Mouse (Mus musculus): ENCODE measurements around the gene Cmbl. TPM values are rescaled to one million over a fixed set of nuclear protein-coding genes. Genes with fewer than 3 reads are reported as not detected.
A peak's percentile ranks its signal among the peaks of the same experiment; 100 is the strongest.

Cmbl gene
- polyA plus RNA-seq, 1 experiment from 2014 or later = 2.4 TPM

DNA sequence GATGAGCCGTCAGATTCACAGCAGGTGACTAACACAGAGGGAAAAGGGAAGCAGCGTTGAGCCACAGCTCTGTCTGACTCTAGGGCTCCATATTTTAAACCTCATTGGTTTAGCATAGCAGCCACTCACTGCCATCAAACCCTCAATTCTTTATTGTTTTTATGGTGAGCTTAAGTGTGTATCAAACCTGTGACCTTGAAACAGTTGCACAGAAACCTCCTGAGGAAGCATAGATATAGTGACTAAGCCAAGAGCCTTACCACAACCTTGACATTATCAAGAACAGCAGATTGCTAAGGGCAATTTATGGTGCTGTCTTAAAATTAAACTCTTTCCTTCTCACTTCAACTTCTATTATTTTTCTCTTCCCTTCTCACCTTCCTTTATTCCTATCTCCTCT is 31.7 kb upstream of the Cmbl start:
- no peaks in the 10 kb centered on the region for H3K9me3 ChIP-seq
- ATAC-seq (ENCODE audit: low FRiP score, low read depth) = no peak
- H3K27me3 ChIP-seq = no peaks in the 10 kb centered on the region
- no peak overlapping the region for H3K4me2 ChIP-seq (replicated peaks)
- no peaks in the 10 kb centered on the region for H3K36me3 ChIP-seq
- no peak overlapping the region for H3K9ac ChIP-seq (replicated peaks)
- H3K4me3 ChIP-seq = no peak overlapping the region
- H3K27ac ChIP-seq (replicated peaks) = no peak overlapping the region
- WGBS = 85% methylated on average over 2 of the region's 2 CpGs
- peaks cover 37% of the 10 kb centered on the region for H3K4me1 ChIP-seq

DNA sequence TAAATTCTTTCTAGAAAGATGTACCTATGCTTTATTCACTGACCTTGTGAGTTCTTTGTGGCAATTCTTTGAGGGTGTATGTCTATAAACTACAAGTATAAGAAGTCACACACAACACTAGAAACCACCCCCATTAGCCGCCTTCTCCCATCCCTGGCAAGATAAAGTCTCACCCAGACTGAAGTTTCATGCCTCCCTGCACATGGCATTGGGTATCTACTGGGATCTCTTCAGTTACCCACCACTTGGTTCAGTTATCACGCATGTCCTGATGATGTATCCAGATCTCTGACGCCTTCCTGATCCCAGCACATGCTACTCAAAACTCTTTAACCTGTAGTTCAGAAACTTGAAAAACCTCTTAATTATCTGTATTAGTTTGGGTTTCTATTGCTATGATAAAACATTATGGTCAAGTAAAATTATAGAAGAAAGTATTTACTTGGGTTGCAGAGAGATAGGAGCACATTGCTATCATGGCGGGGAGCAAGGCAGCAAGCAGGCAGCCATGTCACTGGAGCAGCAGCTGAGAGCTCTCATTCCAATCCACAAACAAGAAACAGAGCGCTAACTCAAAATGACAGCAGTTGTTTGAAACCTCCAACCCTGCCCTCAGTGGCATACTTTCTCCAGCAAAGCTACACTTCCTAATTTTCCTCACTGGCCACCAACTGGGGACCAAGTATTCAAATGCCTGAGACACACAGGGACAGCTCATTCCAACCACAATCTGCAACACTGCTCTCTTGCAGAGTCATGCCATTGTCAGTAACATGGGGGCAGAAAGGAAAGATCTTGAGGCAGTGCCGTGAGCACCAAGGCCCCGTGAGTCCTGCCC is 30.5 kb upstream of the Cmbl start:
- Histone ChIP-seq H3K9ac (replicated peaks) (no peak overlapping the region), H3K9me3 (no peaks in the 10 kb centered on the region), H3K4me3 (no peak overlapping the region), H3K27me3 (no peaks in the 10 kb centered on the region), H3K27ac (replicated peaks) (peak overlapping the region; percentile 57; the same call in 1 of the 2 replicates), H3K36me3 (no peaks in the 10 kb centered on the region), H3K4me1 (peaks cover 28% of the 10 kb centered on the region), H3K4me2 (replicated peaks) (no peak overlapping the region)
- WGBS = 86% methylated on average over 7 of the region's 7 CpGs
- no peak for ATAC-seq (ENCODE audit: low FRiP score, low read depth)

DNA sequence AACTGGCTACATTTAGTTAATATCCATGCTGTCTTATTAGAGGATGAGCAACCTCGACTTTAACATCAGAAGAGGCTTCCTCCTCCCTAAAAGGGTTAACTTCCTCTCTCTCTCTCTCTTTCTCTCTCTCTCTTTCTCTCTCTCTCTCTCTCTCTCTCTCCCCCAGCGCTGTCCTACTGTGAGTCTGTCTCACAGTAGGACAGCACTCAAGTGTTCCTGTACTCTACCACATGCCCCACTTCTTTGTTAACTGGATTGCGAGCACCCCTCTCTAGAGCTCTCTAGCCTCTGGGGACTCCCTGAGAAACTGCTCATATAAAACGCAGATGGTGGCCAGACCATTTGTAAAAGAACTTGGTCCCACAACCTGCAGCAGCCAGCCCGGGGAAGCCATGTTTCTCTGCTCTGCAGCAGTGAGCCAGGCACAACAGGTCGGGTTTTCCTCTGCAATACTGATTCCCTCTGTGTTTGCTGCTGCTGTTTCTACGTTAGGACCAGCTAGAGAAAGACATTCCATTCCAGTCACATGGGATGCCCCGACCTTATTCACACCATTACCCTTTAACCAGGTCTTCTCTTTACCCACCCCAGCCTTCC is 29.8 kb upstream of the Cmbl start:
- Histone ChIP-seq H3K27me3 (no peaks in the 10 kb centered on the region), H3K27ac (replicated peaks) (peak overlapping the region; percentile 57), H3K4me3 (no peak overlapping the region), H3K4me2 (replicated peaks) (peak overlapping the region; percentile 19), H3K9me3 (no peaks in the 10 kb centered on the region), H3K9ac (replicated peaks) (no peak overlapping the region), H3K4me1 (peaks cover 27% of the 10 kb centered on the region), H3K36me3 (no peaks in the 10 kb centered on the region)
- WGBS = 26% methylated on average over 8 of the region's 8 CpGs
- ATAC-seq (ENCODE audit: low FRiP score, low read depth) = no peak

DNA sequence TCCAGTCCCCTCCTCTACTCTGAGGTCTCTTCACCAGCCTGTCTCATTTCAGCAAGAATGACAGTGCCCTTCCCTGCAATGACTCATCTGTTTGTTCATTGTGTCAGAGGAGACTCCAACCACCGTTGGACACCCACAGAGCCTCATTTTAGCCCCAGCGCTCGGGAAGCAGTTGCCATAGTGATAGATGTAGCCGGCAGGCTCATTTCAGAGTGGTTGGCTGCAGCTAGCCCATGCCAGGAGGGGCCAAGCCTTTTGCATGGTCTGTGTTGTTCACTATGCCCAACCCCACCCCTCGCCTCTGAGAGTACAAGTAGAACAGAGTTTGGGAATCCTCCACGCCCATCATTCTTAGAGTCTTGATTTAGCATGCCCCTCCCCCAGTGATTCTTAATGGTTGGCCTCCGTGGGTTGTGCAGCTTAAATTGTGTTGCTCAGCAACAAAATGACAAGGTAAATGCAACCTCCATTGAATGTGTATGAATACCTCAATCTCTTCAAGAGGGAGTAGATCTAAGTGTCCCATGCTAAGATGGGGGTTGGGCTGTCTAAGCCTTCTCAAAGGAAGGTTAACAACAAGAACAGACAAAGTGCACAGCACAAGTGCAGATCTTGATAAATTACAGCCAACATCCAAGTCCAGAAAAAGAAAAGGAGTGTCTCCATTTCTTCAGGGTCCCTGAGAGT is 29.0 kb upstream of the Cmbl start:
- 2% methylated on average over 7 of the region's 7 CpGs for WGBS
- H3K4me3 ChIP-seq = no peak overlapping the region
- H3K4me2 ChIP-seq (replicated peaks) = peak overlapping the region; percentile 19
- H3K4me1 ChIP-seq = peaks cover 27% of the 10 kb centered on the region
- H3K27me3 ChIP-seq = no peaks in the 10 kb centered on the region
- H3K9ac ChIP-seq (replicated peaks) = no peak overlapping the region
- H3K27ac ChIP-seq (replicated peaks) = peak overlapping the region; percentile 57
- no peaks in the 10 kb centered on the region for H3K36me3 ChIP-seq
- no peaks in the 10 kb centered on the region for H3K9me3 ChIP-seq
- ATAC-seq (ENCODE audit: low FRiP score, low read depth) = peak; percentile 91

DNA sequence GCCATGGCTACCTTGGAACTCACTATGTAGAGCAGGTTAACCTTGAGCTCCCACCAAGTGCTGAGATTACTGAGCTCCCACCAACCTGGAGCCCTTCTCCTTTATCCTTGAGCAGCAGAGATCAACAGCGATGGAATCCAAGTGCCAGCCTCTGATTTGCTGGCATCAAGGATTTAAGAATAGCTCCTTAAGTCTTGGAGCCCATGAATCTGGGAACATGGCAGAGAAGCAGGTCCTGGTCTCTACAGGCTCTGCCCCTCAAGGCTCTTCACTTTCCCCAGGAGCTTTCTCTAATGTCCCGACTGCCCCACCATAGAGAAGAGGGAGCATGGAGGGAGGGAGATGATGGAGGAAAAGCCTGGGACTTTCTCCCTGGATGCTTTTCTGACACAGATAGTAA is 27.5 kb upstream of the Cmbl start:
- Histone ChIP-seq H3K9ac (replicated peaks) (no peak overlapping the region), H3K4me1 (peaks cover 33% of the 10 kb centered on the region), H3K9me3 (no peaks in the 10 kb centered on the region), H3K36me3 (no peaks in the 10 kb centered on the region), H3K27me3 (no peaks in the 10 kb centered on the region), H3K4me3 (no peak overlapping the region), H3K27ac (replicated peaks) (no peak overlapping the region), H3K4me2 (replicated peaks) (no peak overlapping the region)
- ATAC-seq (ENCODE audit: low FRiP score, low read depth) = no peak
- 90% methylated on average over 2 of the region's 2 CpGs for WGBS

DNA sequence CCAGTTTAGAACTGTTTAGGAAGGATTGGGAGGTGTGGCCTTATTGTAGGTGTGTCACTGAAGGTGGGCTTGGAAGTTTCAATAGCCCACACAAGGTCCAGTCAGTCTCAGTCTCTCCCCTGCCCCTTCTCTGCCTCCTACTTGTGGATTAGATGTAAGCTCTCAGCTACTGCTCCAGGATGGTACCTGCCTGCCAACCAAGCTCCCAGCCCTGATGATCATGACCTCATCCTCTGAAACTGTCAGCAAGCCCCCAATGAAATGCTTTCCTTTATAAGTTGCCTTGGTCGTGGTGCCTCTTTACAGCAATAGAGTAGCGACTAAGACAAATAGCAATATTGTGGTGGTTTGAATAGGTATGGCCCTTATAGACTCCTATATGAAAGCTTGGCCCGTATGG is 26.8 kb upstream of the Cmbl start:
- peaks cover 36% of the 10 kb centered on the region for H3K4me1 ChIP-seq
- WGBS = 96% methylated on average over 3 of the region's 3 CpGs
- no peak overlapping the region for H3K27ac ChIP-seq (replicated peaks)
- H3K4me3 ChIP-seq = no peak overlapping the region
- H3K9me3 ChIP-seq = no peaks in the 10 kb centered on the region
- no peak overlapping the region for H3K4me2 ChIP-seq (replicated peaks)
- no peak for ATAC-seq (ENCODE audit: low FRiP score, low read depth)
- H3K27me3 ChIP-seq = no peaks in the 10 kb centered on the region
- no peak overlapping the region for H3K9ac ChIP-seq (replicated peaks)
- H3K36me3 ChIP-seq = no peaks in the 10 kb centered on the region

DNA sequence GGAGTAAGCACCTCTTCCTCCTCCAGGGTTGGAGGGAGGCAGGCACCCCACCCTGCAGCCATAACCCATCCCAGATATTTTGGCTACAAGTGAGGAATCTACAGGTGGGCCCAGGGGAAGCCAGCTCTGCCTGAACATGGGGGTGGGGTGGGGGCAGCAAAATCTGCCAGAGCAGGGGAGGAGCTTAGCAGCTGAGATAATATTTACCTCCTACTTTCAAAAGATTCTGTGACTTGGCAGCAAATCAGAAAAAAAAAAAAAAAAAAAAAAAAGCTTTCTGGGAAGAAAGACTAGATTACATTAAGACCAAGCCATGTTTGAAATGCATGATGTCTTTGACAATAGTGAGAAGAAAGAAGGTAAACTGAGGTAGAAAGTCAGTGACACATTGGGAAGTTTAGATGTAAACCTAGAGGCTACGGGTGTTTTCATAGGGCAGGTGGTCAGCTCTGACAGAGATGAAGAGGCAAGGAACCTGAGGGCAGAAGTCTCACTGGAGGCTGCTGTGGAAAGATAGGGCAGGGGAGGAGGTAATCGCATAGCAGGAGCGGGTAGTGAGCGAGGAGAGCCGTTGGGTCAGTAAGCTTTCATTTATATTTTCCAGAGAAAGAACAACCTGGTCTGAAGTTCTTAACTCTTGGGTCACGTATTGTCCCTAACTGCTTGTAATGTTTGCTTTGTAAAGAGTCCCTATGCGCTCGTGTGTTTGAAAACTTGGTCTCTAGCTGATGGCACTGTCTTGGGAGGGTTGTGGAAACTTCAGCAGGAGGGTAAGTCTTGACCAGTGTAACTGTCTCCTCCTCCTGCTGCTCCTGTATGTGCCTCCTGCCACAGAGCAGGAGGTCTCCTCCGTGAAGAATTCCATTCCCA is 25.3 kb upstream of the Cmbl start:
- Histone ChIP-seq H3K27ac (replicated peaks) (no peak overlapping the region), H3K9me3 (no peaks in the 10 kb centered on the region), H3K27me3 (no peaks in the 10 kb centered on the region), H3K4me1 (peaks cover 36% of the 10 kb centered on the region), H3K9ac (replicated peaks) (no peak overlapping the region), H3K36me3 (no peaks in the 10 kb centered on the region), H3K4me2 (replicated peaks) (no peak overlapping the region), H3K4me3 (no peak overlapping the region)
- 79% methylated on average over 9 of the region's 9 CpGs for WGBS
- no peak for ATAC-seq (ENCODE audit: low FRiP score, low read depth)

DNA sequence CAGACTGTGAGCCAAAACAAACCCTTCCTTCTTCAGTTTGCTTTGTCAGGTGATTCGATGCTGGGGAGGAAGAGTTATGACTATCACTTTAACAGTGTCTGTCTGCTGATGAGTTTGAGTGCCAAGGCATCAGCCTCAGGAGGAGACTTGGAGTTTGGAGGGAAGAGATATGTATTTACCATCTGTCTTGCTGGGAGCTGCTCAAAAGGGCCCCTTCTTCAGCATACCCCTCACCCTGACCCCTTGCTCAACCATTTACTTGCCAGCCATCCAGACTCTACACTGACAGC is 24.7 kb upstream of the Cmbl start:
- WGBS = 70% methylated on average over 1 of the region's 1 CpGs

DNA sequence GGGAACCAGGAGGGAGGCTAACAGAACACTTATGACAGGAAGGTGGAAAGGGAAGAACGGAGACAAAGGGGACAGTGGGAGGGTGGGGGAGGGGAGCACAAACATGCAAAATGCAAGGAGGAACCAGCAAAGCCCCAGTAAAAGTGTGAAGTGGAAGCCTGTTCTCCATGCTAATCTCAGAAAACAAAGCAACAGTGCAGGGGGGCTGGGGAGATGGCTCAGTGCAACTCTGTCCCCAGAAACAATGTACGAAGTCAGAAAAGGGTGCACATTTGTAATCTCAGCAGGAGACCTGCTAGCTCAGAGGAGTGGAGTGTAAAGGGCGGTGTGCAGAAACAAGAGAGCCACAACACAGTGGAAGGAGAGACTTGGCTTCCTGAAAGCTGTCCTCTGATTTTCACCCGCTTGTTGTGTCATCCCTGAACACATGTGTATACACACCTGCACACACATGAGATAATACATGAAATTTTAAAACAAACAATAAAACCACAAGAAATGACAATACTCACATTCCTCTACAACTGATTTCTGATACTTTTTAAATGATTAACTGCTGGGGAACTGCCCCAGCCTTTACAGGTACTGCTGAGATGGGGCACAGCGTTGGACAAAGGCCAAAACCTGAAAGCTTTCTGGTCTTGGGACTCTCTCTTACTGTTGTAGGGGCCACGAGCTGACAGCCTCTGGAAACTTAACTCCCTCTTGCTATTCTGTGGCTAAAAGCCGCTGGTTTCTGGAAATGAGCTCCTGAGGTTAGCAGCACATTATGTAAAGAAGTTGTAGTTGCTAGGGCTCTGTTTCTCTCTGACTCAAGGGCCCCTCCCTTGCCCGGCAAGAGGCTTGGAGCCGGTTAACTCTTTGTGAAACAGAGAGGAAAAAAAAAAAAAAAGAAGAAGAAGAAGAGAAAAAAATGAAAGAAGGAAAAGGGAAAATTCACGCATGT is 22.9 kb upstream of the Cmbl start:
- ATAC-seq (ENCODE audit: low FRiP score, low read depth) = peak; percentile 52
- WGBS = 4% methylated on average over 10 of the region's 10 CpGs
- H3K4me3 ChIP-seq = no peak overlapping the region

More for the DNA sequence above, 24.7 kb upstream of the Cmbl start:
- no peak overlapping the region for H3K4me3 ChIP-seq
- peaks cover 30% of the 10 kb centered on the region for H3K4me1 ChIP-seq
- no peaks in the 10 kb centered on the region for H3K36me3 ChIP-seq
- no peak overlapping the region for H3K9ac ChIP-seq (replicated peaks)
- no peaks in the 10 kb centered on the region for H3K9me3 ChIP-seq
- no peaks in the 10 kb centered on the region for H3K27me3 ChIP-seq
- no peak for ATAC-seq (ENCODE audit: low FRiP score, low read depth)
- no peak overlapping the region for H3K27ac ChIP-seq (replicated peaks)
- H3K4me2 ChIP-seq (replicated peaks) = no peak overlapping the region

DNA sequence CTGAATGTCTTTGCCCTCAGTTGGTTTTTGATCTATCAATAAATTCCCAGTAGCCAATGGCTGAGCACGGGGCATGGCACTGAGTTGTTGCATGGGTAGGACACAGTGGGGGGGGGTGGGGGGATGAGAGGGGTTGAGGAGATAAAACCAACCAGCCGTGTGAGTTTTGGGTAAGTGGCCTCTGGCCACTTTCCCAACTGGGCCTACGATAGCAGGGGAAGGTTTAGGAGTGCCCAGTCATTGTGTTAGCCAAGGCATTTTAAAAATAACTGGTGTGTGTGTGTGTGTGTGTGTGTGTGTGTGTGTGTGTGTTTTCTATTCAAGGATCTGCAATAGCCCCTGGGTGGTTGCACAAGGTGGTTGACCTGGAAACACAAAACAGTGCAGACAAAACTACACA is 21.9 kb upstream of the Cmbl start:
- H3K4me1 ChIP-seq = peaks cover 16% of the 10 kb centered on the region
- no peak for ATAC-seq (ENCODE audit: low FRiP score, low read depth)
- no peak overlapping the region for H3K4me2 ChIP-seq (replicated peaks)
- no peak overlapping the region for H3K4me3 ChIP-seq
- H3K27ac ChIP-seq (replicated peaks) = no peak overlapping the region
- H3K27me3 ChIP-seq = no peaks in the 10 kb centered on the region
- H3K9me3 ChIP-seq = no peaks in the 10 kb centered on the region
- H3K9ac ChIP-seq (replicated peaks) = no peak overlapping the region
- 3% methylated on average over 3 of the region's 3 CpGs for WGBS
- H3K36me3 ChIP-seq = no peaks in the 10 kb centered on the region

More for the DNA sequence above, 22.9 kb upstream of the Cmbl start:
- H3K36me3 ChIP-seq = no peaks in the 10 kb centered on the region
- H3K9me3 ChIP-seq = no peaks in the 10 kb centered on the region
- H3K4me2 ChIP-seq (replicated peaks) = peak overlapping the region; percentile 22
- no peaks in the 10 kb centered on the region for H3K27me3 ChIP-seq
- peaks cover 16% of the 10 kb centered on the region for H3K4me1 ChIP-seq
- no peak overlapping the region for H3K9ac ChIP-seq (replicated peaks)
- peak overlapping the region; percentile 56 for H3K27ac ChIP-seq (replicated peaks)

DNA sequence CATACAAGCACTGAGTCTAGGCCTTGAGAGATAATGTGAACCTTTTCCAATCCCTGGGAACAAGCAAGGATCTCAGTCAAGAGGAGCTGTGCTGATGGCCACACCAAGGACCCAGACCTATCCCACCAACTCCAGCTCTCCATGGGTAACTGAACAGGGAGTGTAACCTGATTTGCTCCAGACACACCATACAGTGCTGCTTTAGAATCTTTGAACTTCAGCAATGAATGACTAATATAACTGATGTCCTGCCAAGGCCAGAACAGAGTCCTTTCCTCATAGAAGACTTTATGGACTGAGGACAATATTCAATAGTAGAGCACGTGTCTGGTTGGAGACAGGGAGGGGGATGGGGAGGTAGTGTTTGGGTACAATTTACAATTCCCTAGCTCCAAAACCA is 20.1 kb upstream of the Cmbl start:
- H3K27me3 ChIP-seq = no peaks in the 10 kb centered on the region
- ATAC-seq (ENCODE audit: low FRiP score, low read depth) = no peak
- H3K9ac ChIP-seq (replicated peaks) = no peak overlapping the region
- H3K4me2 ChIP-seq (replicated peaks) = no peak overlapping the region
- H3K4me1 ChIP-seq = peaks cover 16% of the 10 kb centered on the region
- 67% methylated on average over 1 of the region's 1 CpGs for WGBS
- no peaks in the 10 kb centered on the region for H3K9me3 ChIP-seq
- no peak overlapping the region for H3K27ac ChIP-seq (replicated peaks)
- no peak overlapping the region for H3K4me3 ChIP-seq
- no peaks in the 10 kb centered on the region for H3K36me3 ChIP-seq
